Mouse (Mus musculus) MEL (cell line): Measurements from ENCODE around the gene Trmt1. TPM values are rescaled to one million over a fixed set of nuclear protein-coding genes. Genes with fewer than 3 reads are reported as not detected.

Experiments
- DNase-seq: peaks from one replicate; pipeline ENCODE4 v3.0.0; 2011; ENCODE audit warnings: low read depth, low spot score
- H3K27ac ChIP-seq: 2 replicates; pipeline ENCODE4 v1.5.1; 2012; ENCODE audit warnings: low read depth, mild to moderate bottlenecking, control low read depth, low read length, moderate library complexity; ENCODE audit not compliant: control insufficient read depth
- H3K27me3 ChIP-seq, 2 experiments: fragments of 150-350 bp in 1 of 2; sonication (generic) in 1 of 2; 2 replicates each; pipeline ENCODE4 v1.6.1; 2012; ENCODE audit warnings: low read length in 2 of 2, mild to moderate bottlenecking in 2 of 2, improper control_type of control experiment in 1 of 2, moderate library complexity in 1 of 2; ENCODE audit not compliant: insufficient read depth in 2 of 2, control insufficient read depth in 1 of 2
- H3K36me3 ChIP-seq, 2 experiments: 2 replicates each; pipeline ENCODE4 v1.6.1; 2012 to 2014; ENCODE audit warnings: low read length in 2 of 2, improper control_type of control experiment in 1 of 2, inconsistent platforms in 1 of 2, mild to moderate bottlenecking in 1 of 2; ENCODE audit not compliant: insufficient read depth in 2 of 2, control insufficient read depth in 1 of 2
- H3K4me1 ChIP-seq, 2 experiments: fragments of 150-350 bp in 1 of 2; sonication (generic) in 1 of 2; 2 replicates each; pipeline ENCODE4 v1.6.1; 2012; ENCODE audit warnings: low read length in 2 of 2, improper control_type of control experiment in 1 of 2, mild to moderate bottlenecking in 1 of 2; ENCODE audit not compliant: insufficient read depth in 2 of 2, control insufficient read depth in 1 of 2
- H3K4me3 ChIP-seq, 2 experiments: fragments of 150-350 bp in 1 of 2; sonication (generic) in 1 of 2; 2 replicates each; pipeline ENCODE4 v1.5.1; 2012; ENCODE audit warnings: low read depth in 2 of 2, low read length in 2 of 2, mild to moderate bottlenecking in 2 of 2, moderate library complexity in 2 of 2, control low read depth in 1 of 2, improper control_type of control experiment in 1 of 2; ENCODE audit not compliant: control insufficient read depth in 1 of 2, insufficient read depth in 1 of 2
- H3K79me2 ChIP-seq: 2 replicates; pipeline ENCODE4 v1.6.1; 2012; ENCODE audit warnings: mild to moderate bottlenecking, low read length, moderate library complexity; ENCODE audit not compliant: control insufficient read depth, poor library complexity, insufficient read depth
- H3K9ac ChIP-seq: 2 replicates; pipeline ENCODE4 v1.6.1; 2012; ENCODE audit warnings: low read depth, mild to moderate bottlenecking, control low read depth, low read length, moderate library complexity; ENCODE audit not compliant: control insufficient read depth, poor library complexity, severe bottlenecking
- H3K9me3 ChIP-seq: fragments of 150-350 bp; sonication (generic); replicated peaks from 2 replicates; pipeline ENCODE4 v1.6.1; 2012; ENCODE audit warnings: mild to moderate bottlenecking, low read length, improper control_type of control experiment, moderate library complexity; ENCODE audit not compliant: insufficient read depth
- BHLHE40 ChIP-seq: IDR thresholded peaks from 2 replicates; pipeline ENCODE4 v1.6.1; 2012; ENCODE audit warnings: low read depth, mild to moderate bottlenecking, inconsistent platforms, low read length, improper control_type of control experiment, borderline replicate concordance
- CHD1 ChIP-seq: IDR thresholded peaks from 2 replicates; pipeline ENCODE4 v1.6.1; 2012; ENCODE audit warnings: low read depth, mild to moderate bottlenecking, inconsistent platforms, low read length, improper control_type of control experiment
- CHD2 ChIP-seq: IDR thresholded peaks from 2 replicates; pipeline ENCODE4 v1.6.1; 2011; ENCODE audit warnings: low read length, improper control_type of control experiment
- CTCF ChIP-seq, 3 experiments: IDR thresholded peaks in 2 of 3; conservative IDR thresholded peaks in 1 of 3; 2 replicates each; pipeline ENCODE4 v1.5.1; 2011 to 2012; ENCODE audit warnings: low read length in 3 of 3, low read depth in 2 of 3, mild to moderate bottlenecking in 2 of 3, improper control_type of control experiment in 1 of 3, inconsistent platforms in 1 of 3, mixed read lengths in 1 of 3, moderate library complexity in 1 of 3; ENCODE audit not compliant: control insufficient read depth in 1 of 3, insufficient read depth in 1 of 3, poor library complexity in 1 of 3, severe bottlenecking in 1 of 3
- ELF1 ChIP-seq: IDR thresholded peaks from 2 replicates; pipeline ENCODE4 v1.6.1; 2014; ENCODE audit warnings: low read depth, mild to moderate bottlenecking, inconsistent platforms, low read length, improper control_type of control experiment, moderate library complexity
- GATA1 ChIP-seq: IDR thresholded peaks from 2 replicates; pipeline ENCODE4 v1.6.1; 2011; ENCODE audit warnings: low read depth, low read length, improper control_type of control experiment
- HCFC1 ChIP-seq: IDR thresholded peaks from 2 replicates; pipeline ENCODE4 v1.6.1; 2012; ENCODE audit warnings: low read depth, mild to moderate bottlenecking, inconsistent platforms, low read length, improper control_type of control experiment, moderate library complexity
- KAT2A ChIP-seq: conservative IDR thresholded peaks from 2 replicates; pipeline ENCODE4 v1.6.1; 2012; ENCODE audit warnings: low read depth, low read length, improper control_type of control experiment, inconsistent platforms
- MAFK ChIP-seq: IDR thresholded peaks from 2 replicates; pipeline ENCODE4 v1.6.1; 2011; ENCODE audit warnings: low read depth, mild to moderate bottlenecking, low read length, improper control_type of control experiment, borderline replicate concordance
- MAX ChIP-seq: IDR thresholded peaks from 2 replicates; pipeline ENCODE4 v1.6.1; 2011; ENCODE audit warnings: low read length, improper control_type of control experiment
- MAZ ChIP-seq: IDR thresholded peaks from 2 replicates; pipeline ENCODE4 v1.6.1; 2012; ENCODE audit warnings: low read depth, mild to moderate bottlenecking, inconsistent platforms, low read length, improper control_type of control experiment
- MEF2A ChIP-seq: IDR thresholded peaks from 2 replicates; pipeline ENCODE4 v1.6.1; 2014; ENCODE audit warnings: low read depth, mild to moderate bottlenecking, inconsistent platforms, low read length, improper control_type of control experiment; ENCODE audit not compliant: poor library complexity, insufficient replicate concordance, severe bottlenecking; ENCODE audit errors: extremely low read depth
- MYB ChIP-seq: IDR thresholded peaks from 2 replicates; pipeline ENCODE4 v1.6.1; 2011; ENCODE audit warnings: mild to moderate bottlenecking, low read depth, low read length, improper control_type of control experiment
- NELFE ChIP-seq: IDR thresholded peaks from 2 replicates; pipeline ENCODE4 v1.6.1; 2011; ENCODE audit warnings: low read depth, low read length, improper control_type of control experiment
- NRF1 ChIP-seq: IDR thresholded peaks from 2 replicates; pipeline ENCODE4 v1.6.1; 2014; ENCODE audit warnings: low read depth, mild to moderate bottlenecking, inconsistent platforms, low read length, improper control_type of control experiment, moderate library complexity; ENCODE audit not compliant: poor library complexity, insufficient read depth, severe bottlenecking
- POLR2A ChIP-seq, 2 experiments: IDR thresholded peaks; 2 replicates each; pipeline ENCODE4 v1.6.1; 2011 to 2012; ENCODE audit warnings: low read length in 2 of 2, mild to moderate bottlenecking in 2 of 2, control low read depth in 1 of 2, improper control_type of control experiment in 1 of 2, low read depth in 1 of 2, moderate library complexity in 1 of 2; ENCODE audit not compliant: control insufficient read depth in 1 of 2, insufficient read depth in 1 of 2, poor library complexity in 1 of 2
- RAD21 ChIP-seq: IDR thresholded peaks from 2 replicates; pipeline ENCODE4 v1.6.1; 2011; ENCODE audit warnings: mild to moderate bottlenecking, low read depth, low read length, improper control_type of control experiment
- SIN3A ChIP-seq: IDR thresholded peaks from 2 replicates; pipeline ENCODE4 v1.6.1; 2012; ENCODE audit warnings: low read length, improper control_type of control experiment, inconsistent platforms
- TAL1 ChIP-seq: IDR thresholded peaks from 2 replicates; pipeline ENCODE4 v1.6.1; 2012; ENCODE audit warnings: mild to moderate bottlenecking, inconsistent platforms, low read length, moderate library complexity, mixed read lengths
- USF2 ChIP-seq, 2 experiments: IDR thresholded peaks; 2 replicates each; pipeline ENCODE4 v1.6.1; 2011 to 2012; ENCODE audit warnings: improper control_type of control experiment in 2 of 2, low read length in 2 of 2, borderline replicate concordance in 1 of 2, inconsistent platforms in 1 of 2, low read depth in 1 of 2, mild to moderate bottlenecking in 1 of 2; ENCODE audit not compliant: insufficient read depth in 1 of 2
- ZC3H11A ChIP-seq: IDR thresholded peaks from 2 replicates; pipeline ENCODE4 v1.6.1; 2012; ENCODE audit warnings: low read depth, mild to moderate bottlenecking, inconsistent platforms, low read length, improper control_type of control experiment
- ZKSCAN1 ChIP-seq: IDR thresholded peaks from 2 replicates; pipeline ENCODE4 v1.6.1; 2012; ENCODE audit warnings: low read depth, mild to moderate bottlenecking, inconsistent platforms, low read length, improper control_type of control experiment, moderate library complexity
- polyA plus RNA-seq, 2 experiments: library from polyadenylated mRNA; stranded (reverse) in 1 of 2; unstranded in 1 of 2; fragments of >175 nt in 1 of 2; fragments of >200 nt in 1 of 2; gene quantifications; 2 replicates each; pipeline versions ENCODE4 v1.2.1 to v1.2.4; 2012; ENCODE audit warnings: low replicate concordance in 2 of 2, low read depth in 1 of 2; ENCODE audit not compliant: insufficient read length in 2 of 2, insufficient read depth in 1 of 2, missing spikeins in 1 of 2
- total RNA-seq: library from RNA; depleted of rRNA; stranded (reverse); fragments of 300-350 nt; gene quantifications from 2 replicates; pipeline ENCODE4 v1.2.3, GENCODE M21; 2012

The Trmt1 gene
- total and polyA plus RNA-seq, 3 experiments = 183 to 221 TPM; not detected in 1

- TF ChIP-seq NELFE = no peak
- no peak for TF ChIP-seq USF2 (IDR thresholded peaks at IDR 0.05; ENCODE audit: borderline replicate concordance in 1 of 2, insufficient read depth in 1 of 2, low read depth in 1 of 2, low read length in 2 of 2)
- TF ChIP-seq MAX = no peak
- peak; percentile 96 for TF ChIP-seq ZC3H11A
- no peak for TF ChIP-seq NRF1
- TF ChIP-seq HCFC1 = no peak
- TF ChIP-seq ELF1 = no peak; the same call in 1 of the 2 replicates
- TF ChIP-seq SIN3A = peak; percentile 68; the same call in 1 of the 2 replicates
- TF ChIP-seq KAT2A = no peak
- no peak; a peak in 1 of 4 replicates for TF ChIP-seq POLR2A (IDR thresholded peaks at IDR 0.05; ENCODE audit: control insufficient read depth in 1 of 2, insufficient read depth in 1 of 2, low read depth in 1 of 2, low read length in 2 of 2, poor library complexity in 1 of 2)
Measured at GRCm38 (mm10) chr8:84708774-84709475, 22.8 kb downstream of the Trmt1 start (continued).

DNA sequence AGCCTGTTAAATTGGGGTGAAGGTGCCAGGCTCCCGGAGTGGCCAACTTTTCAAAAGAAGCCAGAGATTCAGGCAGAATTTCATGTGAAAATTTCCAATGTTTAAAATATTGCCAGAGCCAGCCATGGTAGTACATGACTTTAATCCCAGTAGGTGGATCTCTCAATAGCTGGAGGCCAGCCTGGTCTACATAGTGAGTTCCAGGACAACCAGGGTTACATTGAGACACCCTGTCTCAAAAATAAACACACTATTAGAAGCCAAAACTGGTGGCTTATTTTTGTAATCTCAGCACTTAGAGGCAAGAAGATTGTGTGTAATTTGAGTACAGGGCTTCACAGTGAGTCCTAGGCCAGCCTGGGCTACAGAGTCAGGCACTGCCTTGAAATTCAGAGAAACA lies 23.8 kb downstream of the Trmt1 start:
- no peak for DNase-seq
- peaks cover 0 to 4% of the 10 kb centered on the region in 2 experiments; a peak in 2 of 4 replicates for H3K36me3 ChIP-seq
- peaks cover 5% of the 10 kb centered on the region; the same call in 1 of the 2 replicates for H3K79me2 ChIP-seq
- H3K4me1 ChIP-seq = peaks cover 0 to 2% of the 10 kb centered on the region in 2 experiments; a peak in 1 of 4 replicates
- no peak overlapping the region for H3K27ac ChIP-seq
- H3K9ac ChIP-seq = no peak overlapping the region
- no peak overlapping the region for H3K4me3 ChIP-seq
- H3K27me3 ChIP-seq = no peaks in the 10 kb centered on the region
- TF ChIP-seq CTCF (IDR thresholded peaks at IDR 0.05 in 2 of 3, conservative IDR thresholded peaks at IDR 0.05 in 1 of 3; ENCODE audit: control insufficient read depth in 1 of 3, insufficient read depth in 1 of 3, low read depth in 2 of 3, low read length in 3 of 3, poor library complexity in 1 of 3, severe bottlenecking in 1 of 3) (no peak), SIN3A (no peak), MAX (no peak)
- no peaks in the 10 kb centered on the region for H3K9me3 ChIP-seq

DNA sequence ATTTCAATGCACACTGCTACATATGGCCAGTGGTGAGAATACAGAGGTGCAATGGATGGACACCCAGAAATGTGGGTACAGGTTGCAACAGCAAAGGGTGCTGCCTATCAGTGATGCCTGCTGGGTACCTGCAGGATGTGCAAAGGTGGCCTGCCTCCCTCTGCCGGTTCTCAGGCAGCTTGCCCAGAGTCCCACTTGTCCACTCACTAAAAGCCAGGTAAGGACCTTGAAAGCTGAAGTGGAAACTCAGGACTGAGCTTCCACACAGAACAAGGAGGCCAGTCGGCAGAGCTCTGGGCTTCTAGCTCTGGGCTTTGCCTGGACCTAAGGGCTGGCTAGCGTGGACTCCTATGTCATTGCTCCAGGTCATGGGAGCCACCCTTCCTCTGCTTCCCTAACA lies 25.2 kb downstream of the Trmt1 start:
- H3K27me3 ChIP-seq = no peaks in the 10 kb centered on the region
- H3K9me3 ChIP-seq = no peaks in the 10 kb centered on the region
- H3K4me1 ChIP-seq = peaks cover 0 to 2% of the 10 kb centered on the region in 2 experiments; a peak in 1 of 4 replicates
- TF ChIP-seq SIN3A = no peak
- TF ChIP-seq CTCF (IDR thresholded peaks at IDR 0.05 in 2 of 3, conservative IDR thresholded peaks at IDR 0.05 in 1 of 3; ENCODE audit: control insufficient read depth in 1 of 3, insufficient read depth in 1 of 3, low read depth in 2 of 3, low read length in 3 of 3, poor library complexity in 1 of 3, severe bottlenecking in 1 of 3) = no peak
- no peak for TF ChIP-seq ZC3H11A
- no peak for TF ChIP-seq HCFC1
- TF ChIP-seq ZKSCAN1 = no peak
- TF ChIP-seq KAT2A = no peak
- TF ChIP-seq MEF2A = no peak
- no peak for TF ChIP-seq MAZ
- no peak for TF ChIP-seq MYB
- no peak for TF ChIP-seq CHD1
- TF ChIP-seq RAD21 = no peak
- no peak for TF ChIP-seq GATA1
- TF ChIP-seq ELF1 = no peak
- no peak for TF ChIP-seq CHD2
- no peak for TF ChIP-seq TAL1
- TF ChIP-seq NRF1 = no peak
- TF ChIP-seq USF2 (IDR thresholded peaks at IDR 0.05; ENCODE audit: borderline replicate concordance in 1 of 2, insufficient read depth in 1 of 2, low read depth in 1 of 2, low read length in 2 of 2) = no peak
- TF ChIP-seq POLR2A (IDR thresholded peaks at IDR 0.05; ENCODE audit: control insufficient read depth in 1 of 2, insufficient read depth in 1 of 2, low read depth in 1 of 2, low read length in 2 of 2, poor library complexity in 1 of 2) = no peak
- TF ChIP-seq BHLHE40 = no peak
- no peak for TF ChIP-seq MAFK
- no peaks in the 10 kb centered on the region for H3K79me2 ChIP-seq
- no peak overlapping the region for H3K9ac ChIP-seq
- H3K27ac ChIP-seq = no peak overlapping the region
- no peak overlapping the region for H3K4me3 ChIP-seq
- H3K36me3 ChIP-seq = peaks cover 0 to 4% of the 10 kb centered on the region in 2 experiments; a peak in 2 of 4 replicates
- no peak for DNase-seq
